Mouse (Mus musculus) splenic B cell, adult 2 months (primary cell): ENCODE data around the gene Grk4.

Experiments used
- DNase-seq: peaks from one replicate; pipeline ENCODE4 v3.0.0-alpha.2; 2011; ENCODE audit warnings: low read depth, low spot score
- H3K27me3 ChIP-seq: 2 replicates; pipeline ENCODE4 v1.6.1; 2012; ENCODE audit warnings: mild to moderate bottlenecking, low read length, moderate library complexity, mixed read lengths; ENCODE audit not compliant: control insufficient read depth, poor library complexity, insufficient read depth, severe bottlenecking
- H3K36me3 ChIP-seq: 2 replicates; pipeline ENCODE4 v1.6.1; 2012; ENCODE audit warnings: mild to moderate bottlenecking, low read length, moderate library complexity, mixed read lengths; ENCODE audit not compliant: control insufficient read depth, poor library complexity, insufficient read depth, severe bottlenecking

Grk4 gene

GRCm38 (mm10) chr5:34659686-34660590 is at the start of gene Grk4, which contains the start of gene Nop14:
Gene Grk4, plus strand, starts transcription at chr5:34660379.
Gene Nop14, minus strand, starts transcription at chr5:34660148.
- Histone ChIP-seq H3K36me3 (peaks cover 4% of the 10 kb centered on the region; the same call in 1 of the 2 replicates), H3K27me3 (no peaks in the 10 kb centered on the region)
- peak; percentile 100 for DNase-seq

- peaks cover 3% of the 10 kb centered on the region; the same call in 1 of the 2 replicates for H3K36me3 ChIP-seq
- no peaks in the 10 kb centered on the region for H3K27me3 ChIP-seq
- DNase-seq, result no peak
Measured at GRCm38 (mm10) chr5:34632996-34633395, 27.2 kb upstream of the Grk4 start.

GRCm38 (mm10) chr5:34633641-34634040 is 26.5 kb upstream of the Grk4 start:
- Histone ChIP-seq H3K36me3 (peaks cover 3% of the 10 kb centered on the region; the same call in 1 of the 2 replicates), H3K27me3 (no peaks in the 10 kb centered on the region)
- no peak for DNase-seq

GRCm38 (mm10) chr5:34634746-34635400 is 25.3 kb upstream of the Grk4 start:
- DNase-seq, result peak; percentile 63
- Histone ChIP-seq H3K36me3 (peaks cover 3% of the 10 kb centered on the region; the same call in 1 of the 2 replicates), H3K27me3 (no peaks in the 10 kb centered on the region)

- no peak for DNase-seq
- Histone ChIP-seq H3K36me3 (peaks cover 3% of the 10 kb centered on the region; the same call in 1 of the 2 replicates), H3K27me3 (no peaks in the 10 kb centered on the region)
Measured at GRCm38 (mm10) chr5:34635665-34636192, 24.4 kb upstream of the Grk4 start.

GRCm38 (mm10) chr5:34636481-34637287 is 23.5 kb upstream of the Grk4 start, which contains the start of gene Mfsd10:
Gene Mfsd10, minus strand, starts transcription at chr5:34637212.
- peaks cover 2% of the 10 kb centered on the region; the same call in 1 of the 2 replicates for H3K36me3 ChIP-seq
- no peaks in the 10 kb centered on the region for H3K27me3 ChIP-seq
- DNase-seq, result peak; percentile 73

GRCm38 (mm10) chr5:34637591-34638156 is 22.5 kb upstream of the Grk4 start:
- DNase-seq, result no peak
- Histone ChIP-seq H3K36me3 (peaks cover 2% of the 10 kb centered on the region; the same call in 1 of the 2 replicates), H3K27me3 (no peaks in the 10 kb centered on the region)

- H3K27me3 ChIP-seq, result no peaks in the 10 kb centered on the region
- no peak for DNase-seq
- H3K36me3 ChIP-seq, result peaks cover 5% of the 10 kb centered on the region
Measured at GRCm38 (mm10) chr5:34641991-34642390, 18.2 kb upstream of the Grk4 start.

GRCm38 (mm10) chr5:34642932-34643331 is 17.2 kb upstream of the Grk4 start:
- Histone ChIP-seq H3K36me3 (peaks cover 5% of the 10 kb centered on the region), H3K27me3 (no peaks in the 10 kb centered on the region)
- DNase-seq, result peak; percentile 80

GRCm38 (mm10) chr5:34647581-34647980 is 12.6 kb upstream of the Grk4 start:
- H3K36me3 ChIP-seq, result peaks cover 8% of the 10 kb centered on the region
- H3K27me3 ChIP-seq, result no peaks in the 10 kb centered on the region
- peak; percentile 87 for DNase-seq

- DNase-seq, result no peak
- Histone ChIP-seq H3K27me3 (no peaks in the 10 kb centered on the region), H3K36me3 (peaks cover 18% of the 10 kb centered on the region)
Measured at GRCm38 (mm10) chr5:34652961-34653360, 7.2 kb upstream of the Grk4 start.

- Histone ChIP-seq H3K36me3 (peaks cover 15% of the 10 kb centered on the region), H3K27me3 (no peaks in the 10 kb centered on the region)
- DNase-seq, result no peak
Measured at GRCm38 (mm10) chr5:34654881-34655280, 5.3 kb upstream of the Grk4 start.

GRCm38 (mm10) chr5:34657556-34657955 is 2.6 kb upstream of the Grk4 start:
- H3K36me3 ChIP-seq, result peaks cover 13% of the 10 kb centered on the region
- H3K27me3 ChIP-seq, result no peaks in the 10 kb centered on the region
- no peak for DNase-seq
